Mouse (Mus musculus) right cerebral cortex, postnatal 10 days (tissue): ENCODE results near the gene Klf9.

Experiments
- DNase-seq, 2 experiments: peaks; one replicate each; pipeline ENCODE4 v3.0.0; 2021; ENCODE audit warnings: low spot score in 2 of 2

Gene Klf9

GRCm38 (mm10) chr19:23140689-23141317, at the start of gene Klf9:
Klf9 (plus strand) TSS chr19:23141226.
- DNase-seq, result peak; percentile 97 to 99

GRCm38 (mm10) chr19:23091586-23091985, 49.4 kb upstream of the Klf9 start:
- DNase-seq, result no peak

- DNase-seq, result no peak
These were observed 47.5 kb upstream of the Klf9 start for GRCm38 (mm10) chr19:23093548-23093947.

- no peak for DNase-seq
These were observed 46.1 kb upstream of the Klf9 start for GRCm38 (mm10) chr19:23094906-23095305.

GRCm38 (mm10) chr19:23106859-23107258, 34.2 kb upstream of the Klf9 start:
- DNase-seq, result peak in 1 of 2 experiments; percentile 50

GRCm38 (mm10) chr19:23107335-23107734, 33.7 kb upstream of the Klf9 start:
- peak; percentile 46 to 73 for DNase-seq

GRCm38 (mm10) chr19:23121875-23122274, 19.2 kb upstream of the Klf9 start:
- no peak for DNase-seq

- peak in 1 of 2 experiments; percentile 47 for DNase-seq
These were observed 16.9 kb upstream of the Klf9 start for GRCm38 (mm10) chr19:23124023-23124550.

- DNase-seq, result no peak
These were observed 15.5 kb upstream of the Klf9 start for GRCm38 (mm10) chr19:23125227-23126150.

GRCm38 (mm10) chr19:23129908-23130307, 11.1 kb upstream of the Klf9 start:
- no peak for DNase-seq

GRCm38 (mm10) chr19:23132106-23132635, 8.9 kb upstream of the Klf9 start:
- no peak for DNase-seq

GRCm38 (mm10) chr19:23132720-23133426, 8.2 kb upstream of the Klf9 start:
- no peak for DNase-seq

GRCm38 (mm10) chr19:23133427-23134094, 7.5 kb upstream of the Klf9 start:
- DNase-seq, result peak; percentile 54 to 68

- DNase-seq, result peak; percentile 86 to 90
These were observed 7.0 kb upstream of the Klf9 start for GRCm38 (mm10) chr19:23134095-23134440.

GRCm38 (mm10) chr19:23134441-23135301, 6.4 kb upstream of the Klf9 start:
- peak; percentile 93 for DNase-seq

- DNase-seq, result peak; percentile 91 to 95
These were observed 5.5 kb upstream of the Klf9 start for GRCm38 (mm10) chr19:23135349-23136201.

- peak; percentile 70 to 72 for DNase-seq
These were observed 4.7 kb upstream of the Klf9 start for GRCm38 (mm10) chr19:23136202-23136850.

GRCm38 (mm10) chr19:23137295-23137694, 3.7 kb upstream of the Klf9 start:
- DNase-seq, result no peak
